Mouse (Mus musculus): ENCODE measurements around the gene Mss51. TPM values are rescaled to one million over a fixed set of nuclear protein-coding genes. Genes with fewer than 3 reads are reported as not detected.

Mss51 gene
- under 1 TPM; 0.60 to 0.70 TPM for total RNA-seq (2021)
- long read RNA-seq, experiment 1, result 0 reads
- long read RNA-seq, experiment 2, result 0 reads

DNA sequence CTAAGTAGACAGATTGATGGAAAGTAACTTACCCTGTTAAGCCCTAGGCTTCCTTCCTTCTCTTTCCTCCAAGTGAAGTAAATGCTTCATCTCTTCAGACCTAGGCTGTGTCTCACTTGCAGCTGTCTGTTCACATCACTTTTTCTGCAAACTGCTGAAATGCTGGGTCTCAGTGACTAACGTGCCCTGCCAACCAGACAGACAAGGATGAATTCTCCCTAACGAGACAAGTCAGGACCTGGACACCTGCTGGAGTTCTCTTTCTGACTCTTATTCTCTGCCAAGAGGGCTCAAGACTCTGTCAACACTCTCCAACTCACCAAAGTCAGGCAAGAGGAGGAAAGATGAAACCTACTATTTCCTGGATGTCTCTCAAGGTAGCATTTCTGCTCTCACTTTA is at the start of gene Mss51:
TSS of gene Mss51 (minus strand) at position 299 of the 400 bp plus-strand sequence.
- DNase-seq (ENCODE audit: low spot score in 2 of 2), result no peak

DNA sequence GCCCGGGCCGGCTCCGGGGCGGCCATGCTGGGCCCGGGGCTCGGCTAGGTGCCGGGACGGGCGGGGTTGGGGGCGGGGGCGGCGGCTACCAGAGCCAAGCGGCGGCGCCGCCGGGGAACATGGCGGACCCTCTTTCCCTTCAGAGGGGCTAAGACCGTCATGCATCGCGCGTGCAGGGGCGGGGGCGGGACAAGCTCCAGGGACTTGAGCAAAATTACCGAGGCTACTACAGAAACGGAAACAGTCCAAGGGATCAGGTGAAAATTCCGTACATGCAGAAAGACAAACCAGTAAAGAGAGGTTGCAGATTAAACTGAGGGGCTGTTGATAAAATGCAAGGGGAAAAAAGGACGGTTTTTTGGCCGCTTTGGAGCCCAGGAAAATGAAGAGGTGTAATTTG is 49.7 kb upstream of the Mss51 start, which contains the start of gene Ppp3cb:
TSS of gene Ppp3cb (minus strand) at position 159 of the 400 bp plus-strand sequence.
- DNase-seq (ENCODE audit: low spot score in 2 of 2), result peak in 1 of 2 experiments; percentile 66

DNA sequence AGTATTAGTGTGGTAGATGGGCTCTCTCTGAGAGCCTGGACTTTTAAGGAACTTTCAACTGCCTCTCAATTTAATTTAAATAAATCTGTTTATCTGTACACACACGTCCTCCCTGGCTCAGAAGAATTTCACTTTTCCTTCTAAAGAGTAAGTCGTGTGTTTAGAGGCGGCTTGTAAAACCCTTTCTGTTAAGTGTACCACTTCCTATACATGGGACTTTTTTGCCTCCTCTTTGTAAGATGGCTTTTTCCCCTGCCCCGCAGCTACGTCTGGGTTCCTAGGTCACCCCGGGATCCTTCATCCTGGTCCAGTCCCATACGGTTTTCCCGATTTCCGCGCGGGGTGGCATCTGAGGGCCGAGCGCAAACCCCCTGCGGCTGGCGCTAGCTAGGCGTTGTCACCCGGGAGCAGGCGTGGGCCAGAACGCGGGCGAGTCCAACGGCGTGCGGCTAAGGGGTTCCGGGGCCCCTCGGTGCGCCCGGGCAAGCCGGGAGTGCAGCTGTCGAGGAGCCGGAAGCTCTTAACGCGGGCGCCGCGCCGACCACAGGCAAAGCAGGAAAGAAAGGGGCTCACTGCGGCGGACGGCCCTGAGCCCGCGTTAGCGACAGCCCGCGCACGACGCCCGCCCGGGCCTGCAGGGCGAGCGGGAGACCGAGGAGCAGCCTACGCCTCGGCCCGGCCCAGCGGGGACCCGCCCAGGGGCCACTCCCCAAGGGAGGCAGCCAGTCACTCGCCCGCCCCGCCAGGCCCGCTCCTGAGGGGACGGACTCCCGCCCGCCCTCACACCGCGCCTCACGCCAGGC is 49.0 kb upstream of the Mss51 start:
- peak; percentile 88 to 92 for DNase-seq (ENCODE audit: low spot score in 2 of 2)

DNA sequence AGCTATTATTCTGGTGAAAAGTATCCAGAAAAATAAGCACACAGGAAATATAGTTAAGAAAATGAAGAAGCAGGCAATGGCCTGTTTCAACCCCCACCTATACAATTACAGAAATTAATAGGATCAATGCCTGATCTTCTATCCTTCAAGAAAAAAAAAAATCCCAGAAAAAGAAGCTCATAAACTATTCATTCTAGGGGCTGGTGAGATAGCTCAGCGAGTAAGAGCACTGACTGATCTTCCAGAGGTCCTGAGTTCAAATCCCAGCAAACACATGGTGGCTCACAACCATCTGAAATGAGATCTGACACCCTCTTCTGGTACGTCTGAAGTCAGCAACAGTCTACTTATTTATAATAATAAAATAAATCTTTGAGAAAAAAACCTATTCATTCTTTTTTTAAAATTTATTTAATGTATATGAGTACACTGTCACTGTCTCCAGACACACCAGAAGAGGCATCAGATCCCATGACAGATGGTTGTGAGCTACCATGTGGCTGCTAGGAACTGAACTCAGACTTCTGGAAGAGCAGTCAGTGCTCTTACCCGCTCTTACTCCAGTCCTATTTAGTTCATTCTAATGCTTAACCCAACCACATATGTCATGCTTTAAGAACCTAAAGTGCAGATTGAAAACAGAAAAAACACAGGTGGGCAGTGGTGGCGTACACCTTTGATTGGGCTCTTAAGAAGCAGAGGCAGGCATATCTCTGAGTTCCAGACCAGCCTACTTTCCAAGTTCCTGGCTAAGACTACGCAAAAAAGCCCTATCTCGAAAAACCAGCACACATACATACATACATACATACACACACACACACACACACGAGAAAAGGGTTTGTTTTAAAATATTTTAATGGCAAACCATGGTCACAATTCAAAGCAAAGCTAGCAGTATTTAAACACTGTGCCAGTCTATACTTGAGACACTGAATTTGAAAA is 48.0 kb upstream of the Mss51 start:
- DNase-seq (ENCODE audit: low spot score in 2 of 2), result no peak

DNA sequence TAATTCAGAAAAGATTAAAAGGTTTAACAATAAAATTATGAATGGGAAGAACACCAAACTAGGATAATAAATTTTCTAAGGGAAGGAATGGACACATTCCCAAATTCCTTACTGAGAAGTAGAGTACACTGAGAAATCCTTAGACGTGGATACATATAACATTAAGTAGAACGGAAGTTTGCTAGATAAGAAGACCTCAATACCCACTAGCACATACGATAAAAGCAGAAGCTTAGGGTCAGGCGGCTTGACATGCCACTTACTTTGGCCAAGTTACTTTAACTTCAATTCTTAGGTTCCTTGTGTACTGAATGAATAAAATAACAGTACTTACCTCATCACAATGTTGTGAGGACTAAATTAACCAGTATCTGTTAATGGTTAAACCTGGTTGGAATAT is 32.9 kb upstream of the Mss51 start:
- DNase-seq (ENCODE audit: low spot score in 2 of 2), result no peak

DNA sequence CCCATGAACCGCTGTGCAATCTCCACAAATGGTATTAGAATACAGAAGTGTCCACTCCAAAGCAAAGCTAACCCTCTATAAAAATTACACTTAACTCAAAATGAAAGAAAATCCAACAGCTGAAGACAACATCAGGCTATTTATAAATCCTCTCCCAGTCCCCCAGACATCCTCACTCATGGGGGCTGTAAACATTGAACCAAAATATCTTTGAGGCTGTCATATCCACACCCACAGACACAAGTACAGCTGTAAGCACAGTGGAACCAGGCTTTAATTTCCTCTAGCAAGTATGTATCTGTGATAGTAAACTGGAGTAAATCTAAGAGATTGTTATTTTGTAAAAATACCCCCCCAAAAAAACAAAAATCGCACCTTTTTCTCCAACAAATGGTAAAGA is 23.5 kb upstream of the Mss51 start:
- DNase-seq (ENCODE audit: low spot score in 2 of 2), result no peak

DNA sequence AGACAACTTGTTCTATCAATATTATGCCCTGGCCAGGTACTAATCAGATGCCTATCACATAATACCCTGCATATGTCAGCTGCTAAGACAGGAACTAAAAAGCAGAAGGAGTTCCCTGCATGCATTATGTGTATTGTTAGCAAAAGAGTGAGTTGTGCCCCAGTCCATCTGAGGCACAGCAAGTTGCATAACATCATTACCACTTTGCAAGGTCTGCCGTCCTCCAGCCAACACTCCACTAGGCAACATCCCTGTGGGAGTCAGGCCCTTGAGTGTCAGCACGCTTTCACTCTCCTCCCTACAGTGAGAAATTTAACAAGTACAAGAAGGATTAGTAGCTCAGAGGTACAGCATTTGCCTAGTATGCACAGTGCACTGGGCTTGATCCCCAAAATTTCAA is 11.7 kb upstream of the Mss51 start:
- no peak for DNase-seq (ENCODE audit: low spot score in 2 of 2)

DNA sequence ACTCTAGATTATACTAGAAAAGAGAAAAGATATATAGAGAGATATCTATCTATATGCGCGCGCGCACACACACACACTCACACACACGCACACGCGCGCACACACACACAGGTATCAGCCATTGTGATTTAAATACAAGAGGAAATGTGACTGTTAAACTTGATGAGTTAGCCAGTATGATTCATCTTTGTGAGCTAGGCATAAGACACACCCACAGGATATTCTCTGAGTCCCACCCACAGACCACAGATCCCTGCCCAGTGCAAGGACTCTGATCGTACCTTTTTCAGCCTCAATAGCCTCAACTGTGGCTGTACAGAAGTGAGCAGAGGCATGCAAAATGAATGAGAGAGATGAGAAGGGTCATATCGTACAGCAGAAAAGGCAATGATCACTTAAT is 6.3 kb upstream of the Mss51 start:
- no peak for DNase-seq (ENCODE audit: low spot score in 2 of 2)

DNA sequence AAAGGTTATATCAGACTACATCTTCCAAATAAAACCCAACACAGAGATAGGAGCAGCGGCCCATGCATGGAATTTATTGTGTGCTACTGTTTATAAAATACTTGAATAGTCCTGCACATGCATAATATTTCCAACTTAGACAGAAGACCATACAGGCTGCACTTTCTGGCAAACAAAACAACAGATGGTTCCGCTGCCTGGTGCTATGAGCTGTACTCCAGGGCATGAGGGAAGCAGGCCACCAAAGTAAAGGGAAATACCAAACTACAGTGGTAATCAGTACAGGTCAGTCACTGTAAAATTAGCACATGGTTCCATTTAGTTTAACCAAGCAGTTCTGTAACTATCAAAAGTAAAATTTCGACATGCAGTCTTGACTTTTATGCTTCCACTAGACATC is 3.3 kb upstream of the Mss51 start:
- no peak for DNase-seq (ENCODE audit: low spot score in 2 of 2)

DNA sequence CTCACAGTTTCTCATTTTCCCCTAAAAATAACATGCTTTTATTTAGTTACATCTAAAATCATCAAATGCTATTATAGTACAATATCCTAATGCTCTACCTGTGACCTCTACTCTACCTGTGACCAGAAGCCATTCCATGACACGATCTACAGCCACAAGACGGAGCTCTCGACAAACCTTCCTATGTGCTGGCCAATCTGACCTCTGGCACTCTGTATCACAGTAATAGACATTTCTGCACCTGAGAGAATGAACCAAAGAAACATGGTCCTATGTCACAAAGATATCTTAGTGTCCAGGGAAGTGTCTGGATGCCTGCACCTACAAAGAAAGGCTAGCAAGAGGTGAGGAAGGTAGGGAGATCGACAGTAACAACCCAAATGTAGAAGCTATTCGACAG is 10.7 kb downstream of the Mss51 start:
- DNase-seq (ENCODE audit: low spot score in 2 of 2), result no peak

DNA sequence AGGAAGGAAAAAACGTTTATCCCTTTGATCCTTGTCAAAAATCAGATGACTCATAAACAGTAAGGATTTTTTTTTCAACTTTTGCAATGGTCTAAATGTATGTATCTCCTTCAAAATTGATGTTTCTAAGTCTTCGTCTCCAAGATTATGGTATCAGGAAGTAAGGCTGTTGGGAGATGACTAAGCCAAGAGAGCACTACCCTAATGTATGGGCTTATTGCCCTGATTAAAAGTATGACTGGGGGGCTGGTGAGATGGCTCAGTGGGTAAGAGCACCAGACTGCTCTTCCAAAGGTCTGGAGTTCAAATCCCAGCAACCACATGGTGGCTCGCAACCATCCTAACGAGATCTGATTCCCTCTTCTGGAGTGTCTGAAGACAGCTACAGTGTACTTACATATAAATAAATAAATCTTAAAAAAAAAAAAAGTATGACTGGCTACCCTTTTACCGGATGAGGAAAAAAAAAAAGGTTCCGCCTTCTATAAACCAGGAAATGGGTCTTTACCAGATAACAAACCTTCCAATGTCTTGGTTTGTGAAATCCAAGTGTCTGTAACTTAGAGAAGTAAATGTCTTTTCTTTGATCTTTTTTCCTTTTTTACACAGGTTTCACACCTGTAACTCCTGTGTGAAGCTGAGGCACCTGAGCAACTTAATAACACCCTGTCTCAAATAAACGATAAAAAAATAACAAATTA is 14.5 kb downstream of the Mss51 start:
- DNase-seq (ENCODE audit: low spot score in 2 of 2), result no peak

DNA sequence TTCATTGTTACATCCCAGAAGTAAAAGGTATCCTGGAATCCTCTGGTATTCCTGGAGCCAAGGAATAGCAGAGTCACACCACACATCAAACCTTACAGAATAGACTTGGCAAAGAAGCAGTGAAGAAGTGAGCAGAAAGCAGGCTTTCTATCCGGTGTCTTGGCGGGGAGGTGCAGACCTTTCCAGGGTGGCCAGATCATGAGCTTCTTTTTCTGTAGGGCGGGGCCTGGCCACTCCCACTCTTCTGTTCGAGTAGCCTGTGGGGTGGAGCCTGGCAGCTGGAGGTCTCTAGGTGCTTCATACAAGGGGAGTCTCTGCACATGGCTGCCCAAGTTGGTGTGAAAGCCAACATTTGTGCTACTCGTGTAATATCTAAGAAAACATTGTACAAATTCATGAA is 15.5 kb downstream of the Mss51 start:
- DNase-seq (ENCODE audit: low spot score in 2 of 2), result no peak

DNA sequence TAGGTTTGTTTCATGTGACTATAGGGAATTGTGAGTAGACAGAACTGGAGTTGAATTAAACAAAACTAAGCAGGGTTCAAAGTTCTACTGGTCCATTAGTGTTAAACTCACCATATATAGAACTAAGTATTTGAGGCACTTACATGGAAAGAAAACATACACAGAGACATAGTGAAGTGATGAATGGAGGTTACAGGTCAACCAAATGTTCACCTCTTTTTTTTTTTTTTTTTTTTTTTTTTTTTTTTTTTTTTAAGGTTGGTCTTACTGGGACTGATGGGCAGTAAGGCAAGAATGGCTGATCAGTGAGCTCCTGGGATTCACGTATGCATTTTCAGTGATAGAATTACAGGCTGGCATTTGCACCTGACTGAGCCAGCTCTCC is 16.5 kb downstream of the Mss51 start:
- DNase-seq (ENCODE audit: low spot score in 2 of 2), result no peak

DNA sequence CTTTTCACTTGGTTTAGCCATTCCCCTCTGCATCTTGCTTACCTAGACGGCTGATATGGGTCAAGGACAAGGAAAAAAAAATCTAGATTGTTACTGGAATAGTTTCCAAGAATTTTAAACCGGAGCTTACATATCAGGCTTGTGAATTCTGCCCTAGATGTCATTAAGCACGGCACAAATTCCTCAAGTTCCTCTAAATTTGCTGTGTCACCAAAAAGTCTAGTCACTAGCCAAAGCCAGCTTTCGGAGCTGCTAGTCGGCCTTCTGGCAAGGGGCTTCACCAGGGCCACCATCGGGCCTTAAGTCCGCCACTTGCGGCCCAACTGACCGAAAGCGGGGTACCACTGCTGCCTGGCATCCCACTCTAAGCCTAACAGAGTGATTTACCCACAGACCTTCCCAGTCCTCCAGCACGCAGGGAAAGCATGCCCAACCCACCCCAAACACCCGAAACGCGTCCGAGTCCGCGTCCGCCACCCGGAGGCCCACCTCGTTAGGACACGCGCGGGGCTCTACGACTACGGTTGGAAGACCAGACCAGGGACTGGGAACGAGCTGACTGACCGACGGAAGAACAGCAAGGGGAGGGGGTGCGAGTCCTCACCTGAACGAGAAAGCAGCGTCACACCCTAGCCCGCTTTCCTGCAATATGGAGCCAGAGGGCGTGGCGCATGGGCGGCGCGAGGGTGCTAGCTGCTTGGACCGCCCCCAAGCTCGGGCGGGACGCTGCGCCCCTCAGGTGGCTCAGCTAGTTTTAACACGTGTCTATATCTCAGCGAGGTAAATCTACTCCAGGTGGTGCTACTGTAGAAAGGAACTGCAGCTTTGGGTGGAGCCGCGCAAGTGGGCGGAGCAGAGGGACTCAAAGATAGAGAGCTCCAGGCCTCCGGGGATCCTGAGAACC is 17.2 kb downstream of the Mss51 start, which contains the start of gene Anxa7:
TSS of gene Anxa7 (minus strand) at position 843 of the 904 bp plus-strand sequence.
- DNase-seq (ENCODE audit: low spot score in 2 of 2), result peak; percentile 78 to 80

DNA sequence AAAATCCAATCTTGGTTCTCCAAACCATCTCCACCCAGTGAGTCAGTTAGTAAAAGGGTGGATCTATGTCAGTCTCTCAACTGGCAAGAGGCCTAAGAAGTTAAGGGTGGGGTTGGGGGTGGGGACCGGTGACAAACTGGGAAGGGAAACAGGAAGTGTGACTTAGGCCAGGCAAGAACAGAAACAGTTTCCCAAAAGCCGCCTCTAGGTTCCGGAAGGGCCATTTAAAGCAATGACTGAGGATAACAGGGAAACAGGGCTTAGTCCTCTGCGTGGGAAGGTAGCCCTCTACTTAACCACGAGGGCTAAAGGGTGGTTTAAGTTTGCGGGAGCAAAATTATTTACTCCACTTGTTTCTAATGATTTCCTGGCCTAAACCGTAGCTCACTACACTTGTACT is 17.9 kb downstream of the Mss51 start:
- DNase-seq (ENCODE audit: low spot score in 2 of 2), result peak; percentile 26 to 34

DNA sequence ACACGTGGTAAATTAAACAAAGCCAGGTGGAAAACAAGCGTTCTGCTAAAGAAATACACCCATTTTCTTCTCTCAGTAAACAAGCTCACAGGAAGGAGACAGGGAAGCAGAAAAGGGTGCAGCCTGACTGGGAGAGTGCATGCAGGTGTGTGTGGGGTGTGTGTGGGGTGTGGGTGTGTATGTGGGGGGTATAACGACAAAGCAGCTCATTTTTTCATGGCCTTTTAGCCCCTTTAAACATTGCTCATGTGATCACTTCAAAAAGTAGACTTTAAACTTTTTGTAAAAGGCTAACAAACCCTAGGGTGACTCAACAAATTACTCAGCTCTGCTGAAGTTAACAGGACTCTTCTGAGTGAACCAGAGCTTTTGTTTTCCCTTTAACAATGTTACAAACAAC is 18.3 kb downstream of the Mss51 start:
- DNase-seq (ENCODE audit: low spot score in 2 of 2), result no peak

DNA sequence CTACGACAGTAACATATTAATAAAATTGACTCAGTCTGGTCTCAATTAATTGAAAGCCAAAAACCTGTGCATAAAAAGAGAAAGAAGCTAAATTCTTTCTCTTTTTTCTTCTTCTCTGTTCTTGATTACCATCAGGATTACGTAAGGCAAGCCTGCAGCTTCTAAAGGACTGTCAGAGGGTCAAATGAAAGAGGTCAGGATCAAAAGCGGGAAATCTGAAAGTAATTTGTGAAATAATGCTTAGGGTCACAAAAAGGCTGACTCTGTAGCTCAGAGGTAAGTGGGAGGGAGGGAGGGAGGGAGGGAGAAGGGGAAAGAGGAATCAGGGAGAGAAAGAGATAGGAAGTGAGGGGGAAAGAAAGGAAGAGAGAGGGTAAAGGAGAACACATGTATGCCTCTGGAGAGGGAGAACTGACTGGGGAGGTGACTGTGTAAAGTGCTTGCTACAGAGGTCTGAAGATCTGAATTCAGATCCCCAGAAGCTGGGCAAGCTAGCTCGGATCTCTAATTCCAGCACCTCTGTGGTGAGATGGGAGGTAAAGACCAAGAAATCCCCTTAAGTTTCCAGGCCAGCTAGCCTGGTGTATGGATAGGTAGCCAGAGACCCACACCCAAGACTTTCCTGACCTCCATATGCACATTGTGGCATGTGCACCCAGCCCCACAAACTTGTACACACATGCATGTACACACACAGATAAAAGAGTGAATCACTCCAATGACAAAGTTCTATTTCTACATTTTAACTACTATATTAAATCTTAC is 19.3 kb downstream of the Mss51 start:
- DNase-seq (ENCODE audit: low spot score in 2 of 2), result no peak

DNA sequence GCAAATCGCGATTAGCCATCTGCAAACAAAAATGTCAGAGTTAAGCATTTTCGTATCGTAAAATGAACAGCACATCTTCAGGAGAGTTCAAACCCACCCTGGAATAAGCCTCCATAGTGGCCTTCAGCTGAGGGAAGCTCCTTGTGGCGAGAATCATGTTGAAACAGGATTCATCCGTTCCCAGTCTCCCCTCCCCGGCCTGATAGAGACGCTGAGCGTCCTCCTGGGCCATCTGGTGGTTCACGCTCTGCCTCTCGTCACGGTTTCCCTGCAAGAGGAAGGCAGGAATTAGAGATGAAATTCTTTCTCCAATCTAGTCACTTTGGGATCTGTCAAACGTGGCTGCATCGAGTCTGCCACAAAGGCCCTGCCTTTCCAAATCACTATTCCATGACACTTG is 36.5 kb downstream of the Mss51 start:
- DNase-seq (ENCODE audit: low spot score in 2 of 2), result no peak

DNA sequence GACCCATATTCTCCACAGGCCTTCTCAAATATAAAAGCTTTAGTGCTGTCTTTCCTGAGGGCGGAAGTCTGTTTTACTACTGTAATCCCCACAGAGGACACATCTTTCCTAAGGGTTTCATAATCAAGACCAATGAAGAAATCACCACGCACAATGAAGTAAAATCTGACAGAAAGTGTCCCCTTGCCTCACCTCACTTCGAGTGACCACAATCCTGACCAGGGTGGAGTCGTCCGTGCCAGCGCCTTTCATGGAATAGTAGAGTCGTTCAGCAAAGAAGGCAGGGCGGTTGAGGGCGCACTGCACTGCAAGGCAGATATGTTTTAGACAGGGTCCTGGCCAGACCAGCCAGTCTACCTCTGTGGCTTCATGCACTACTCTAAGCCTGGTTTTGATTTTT is 38.3 kb downstream of the Mss51 start:
- DNase-seq (ENCODE audit: low spot score in 2 of 2), result no peak

Data from adrenal gland, adult 18-20 months (tissue).